Mouse (Mus musculus): ENCODE results near the gene Myl9. TPM values are rescaled to one million over a fixed set of nuclear protein-coding genes. Genes with fewer than 3 reads are reported as not detected.
"Not testable (repeated sequence)": the region's sequence is repeated elsewhere in the genome, so short reads cannot be mapped to it uniquely, and the experiment has no call there.

Myl9 gene
- polyA plus RNA-seq, 1 experiment, result 442 TPM

GRCm38 (mm10) chr2:156782481-156783348, 7.5 kb downstream of the Myl9 start:
- H3K4me2 ChIP-seq (ENCODE audit: low read depth), result no peak overlapping the region
- H3ac ChIP-seq (ENCODE audit: control insufficient read depth, insufficient read length), result no peak overlapping the region
- no peaks in the 10 kb centered on the region for H3K79me2 ChIP-seq (ENCODE audit: control insufficient read depth, insufficient read depth)
- no peak for TF ChIP-seq CEBPB (IDR thresholded peaks at IDR 0.05; ENCODE audit: insufficient read depth, poor library complexity, severe bottlenecking)
- no peak for TF ChIP-seq MYOD1 (IDR thresholded peaks at IDR 0.05; ENCODE audit: control insufficient read depth in 1 of 3, insufficient read length in 2 of 3, low read depth in 2 of 3)
- TF ChIP-seq MAX (IDR thresholded peaks at IDR 0.05; ENCODE audit: low read depth), result no peak
- H3K36me3 ChIP-seq (ENCODE audit: control insufficient read depth, insufficient read depth), result no peaks in the 10 kb centered on the region
- no peaks in the 10 kb centered on the region for H3K27me3 ChIP-seq (ENCODE audit: control insufficient read depth, insufficient read depth, insufficient read length)
- no peak overlapping the region for H3K4me3 ChIP-seq

- H3K4me3 ChIP-seq, result no peak overlapping the region
- H3K79me2 ChIP-seq (ENCODE audit: control insufficient read depth, insufficient read depth), result no peaks in the 10 kb centered on the region
- TF ChIP-seq CEBPB (IDR thresholded peaks at IDR 0.05; ENCODE audit: insufficient read depth, poor library complexity, severe bottlenecking) (no peak), MYOD1 (IDR thresholded peaks at IDR 0.05; ENCODE audit: control insufficient read depth in 1 of 3, insufficient read length in 2 of 3, low read depth in 2 of 3) (no peak), POLR2AphosphoS2 (IDR thresholded peaks at IDR 0.05; ENCODE audit: insufficient read length, low read depth) (no peak), POLR2A (IDR thresholded peaks at IDR 0.05; ENCODE audit: insufficient read length, low read depth) (no peak), USF1 (IDR thresholded peaks at IDR 0.05; ENCODE audit: low read depth) (no peak), SRF (IDR thresholded peaks at IDR 0.05; ENCODE audit: control insufficient read depth, insufficient read length, low read depth) (no peak), MYOG (IDR thresholded peaks at IDR 0.05; ENCODE audit: control insufficient read depth in 1 of 3, insufficient read depth in 1 of 3, insufficient read length in 2 of 3, low read depth in 2 of 3) (no peak), TCF3 (IDR thresholded peaks at IDR 0.05; ENCODE audit: insufficient read length, low read depth) (no peak), TCF12 (IDR thresholded peaks at IDR 0.05; ENCODE audit: insufficient read depth, poor library complexity, severe bottlenecking) (no peak), E2F4 (IDR thresholded peaks at IDR 0.05; ENCODE audit: insufficient read depth) (no peak), MAX (IDR thresholded peaks at IDR 0.05; ENCODE audit: low read depth) (no peak)
- H3K36me3 ChIP-seq (ENCODE audit: control insufficient read depth, insufficient read depth), result no peaks in the 10 kb centered on the region
- no peak overlapping the region for H3ac ChIP-seq (ENCODE audit: control insufficient read depth, insufficient read length)
- no peak overlapping the region for H3K4me2 ChIP-seq (ENCODE audit: low read depth)
- no peaks in the 10 kb centered on the region for H3K27me3 ChIP-seq (ENCODE audit: control insufficient read depth, insufficient read depth, insufficient read length)
Observed at GRCm38 (mm10) chr2:156783349-156783728, 8.1 kb downstream of the Myl9 start.

- no peak for TF ChIP-seq POLR2AphosphoS2 (IDR thresholded peaks at IDR 0.05; ENCODE audit: insufficient read length, low read depth)
- TF ChIP-seq MYOG (IDR thresholded peaks at IDR 0.05; ENCODE audit: control insufficient read depth in 1 of 3, insufficient read depth in 1 of 3, insufficient read length in 2 of 3, low read depth in 2 of 3), result no peak
- TF ChIP-seq SRF (IDR thresholded peaks at IDR 0.05; ENCODE audit: control insufficient read depth, insufficient read length, low read depth), result no peak
- TF ChIP-seq TCF3 (IDR thresholded peaks at IDR 0.05; ENCODE audit: insufficient read length, low read depth), result no peak
- no peak for TF ChIP-seq MAX (IDR thresholded peaks at IDR 0.05; ENCODE audit: low read depth)
- TF ChIP-seq POLR2A (IDR thresholded peaks at IDR 0.05; ENCODE audit: insufficient read length, low read depth), result no peak
- TF ChIP-seq E2F4 (IDR thresholded peaks at IDR 0.05; ENCODE audit: insufficient read depth), result no peak
- TF ChIP-seq CEBPB (IDR thresholded peaks at IDR 0.05; ENCODE audit: insufficient read depth, poor library complexity, severe bottlenecking), result no peak
- no peak for TF ChIP-seq USF1 (IDR thresholded peaks at IDR 0.05; ENCODE audit: low read depth)
- TF ChIP-seq MYOD1 (IDR thresholded peaks at IDR 0.05; ENCODE audit: control insufficient read depth in 1 of 3, insufficient read length in 2 of 3, low read depth in 2 of 3), result no peak
- no peak for TF ChIP-seq TCF12 (IDR thresholded peaks at IDR 0.05; ENCODE audit: insufficient read depth, poor library complexity, severe bottlenecking)
- TF ChIP-seq REST (IDR thresholded peaks at IDR 0.05; ENCODE audit: insufficient read depth, insufficient read length), result no peak
- Histone ChIP-seq H3K4me3 (no peak overlapping the region), H3K79me2 (ENCODE audit: control insufficient read depth, insufficient read depth) (no peaks in the 10 kb centered on the region), H3ac (ENCODE audit: control insufficient read depth, insufficient read length) (no peak overlapping the region), H3K27me3 (ENCODE audit: control insufficient read depth, insufficient read depth, insufficient read length) (no peaks in the 10 kb centered on the region), H3K36me3 (ENCODE audit: control insufficient read depth, insufficient read depth) (no peaks in the 10 kb centered on the region), H3K4me2 (ENCODE audit: low read depth) (no peak overlapping the region)
Observed at GRCm38 (mm10) chr2:156784016-156784585, 8.9 kb downstream of the Myl9 start.

GRCm38 (mm10) chr2:156784891-156785290, 9.7 kb downstream of the Myl9 start:
- Histone ChIP-seq H3K36me3 (ENCODE audit: control insufficient read depth, insufficient read depth) (no peaks in the 10 kb centered on the region), H3ac (ENCODE audit: control insufficient read depth, insufficient read length) (no peak overlapping the region), H3K27me3 (ENCODE audit: control insufficient read depth, insufficient read depth, insufficient read length) (no peaks in the 10 kb centered on the region), H3K4me3 (no peak overlapping the region), H3K79me2 (ENCODE audit: control insufficient read depth, insufficient read depth) (no peaks in the 10 kb centered on the region), H3K4me2 (ENCODE audit: low read depth) (no peak overlapping the region)
- no peak for TF ChIP-seq REST (IDR thresholded peaks at IDR 0.05; ENCODE audit: insufficient read depth, insufficient read length)
- no peak for TF ChIP-seq MAX (IDR thresholded peaks at IDR 0.05; ENCODE audit: low read depth)
- no peak for TF ChIP-seq POLR2A (IDR thresholded peaks at IDR 0.05; ENCODE audit: insufficient read length, low read depth)
- no peak for TF ChIP-seq TCF12 (IDR thresholded peaks at IDR 0.05; ENCODE audit: insufficient read depth, poor library complexity, severe bottlenecking)
- no peak for TF ChIP-seq TCF3 (IDR thresholded peaks at IDR 0.05; ENCODE audit: insufficient read length, low read depth)
- no peak for TF ChIP-seq POLR2AphosphoS2 (IDR thresholded peaks at IDR 0.05; ENCODE audit: insufficient read length, low read depth)
- TF ChIP-seq MYOD1 (IDR thresholded peaks at IDR 0.05; ENCODE audit: control insufficient read depth in 1 of 3, insufficient read length in 2 of 3, low read depth in 2 of 3), result no peak
- TF ChIP-seq SRF (IDR thresholded peaks at IDR 0.05; ENCODE audit: control insufficient read depth, insufficient read length, low read depth), result no peak
- no peak for TF ChIP-seq CEBPB (IDR thresholded peaks at IDR 0.05; ENCODE audit: insufficient read depth, poor library complexity, severe bottlenecking)
- TF ChIP-seq E2F4 (IDR thresholded peaks at IDR 0.05; ENCODE audit: insufficient read depth), result no peak
- TF ChIP-seq MYOG (IDR thresholded peaks at IDR 0.05; ENCODE audit: control insufficient read depth in 1 of 3, insufficient read depth in 1 of 3, insufficient read length in 2 of 3, low read depth in 2 of 3), result no peak
- no peak for TF ChIP-seq USF1 (IDR thresholded peaks at IDR 0.05; ENCODE audit: low read depth)

GRCm38 (mm10) chr2:156786369-156786768, 11.1 kb downstream of the Myl9 start:
- not testable (repeated sequence) for H3ac ChIP-seq (ENCODE audit: control insufficient read depth, insufficient read length); H3K27me3 ChIP-seq (ENCODE audit: control insufficient read depth, insufficient read depth, insufficient read length); H3K4me2 ChIP-seq (ENCODE audit: low read depth); H3K79me2 ChIP-seq (ENCODE audit: control insufficient read depth, insufficient read depth); H3K4me3 ChIP-seq; H3K36me3 ChIP-seq (ENCODE audit: control insufficient read depth, insufficient read depth)
